Mouse (Mus musculus): ENCODE measurements around the gene Wdr13. TPM values are rescaled to one million over a fixed set of nuclear protein-coding genes. Genes with fewer than 3 reads are reported as not detected.

The Wdr13 gene
- total RNA-seq, 1 experiment = 17.1 TPM

DNA sequence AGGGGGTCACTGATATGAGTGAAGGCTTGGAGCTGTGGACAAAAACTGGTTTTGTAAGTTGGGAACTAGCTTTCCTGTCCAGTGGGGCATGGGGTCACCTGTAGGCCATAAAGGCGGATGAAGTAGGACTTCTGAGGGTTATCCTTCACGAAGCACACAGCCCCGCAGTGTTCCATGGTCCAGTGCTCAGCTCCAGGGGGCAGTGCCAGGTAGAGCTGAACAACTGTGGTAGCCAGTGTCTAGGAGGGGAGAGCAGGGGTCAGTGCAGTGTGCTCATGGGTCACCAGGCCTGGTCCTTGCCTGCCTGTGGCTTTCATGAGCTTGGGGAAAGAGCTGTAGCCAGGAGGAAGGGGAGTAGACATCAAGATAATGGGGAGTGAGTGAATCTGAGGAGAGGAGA is 42.9 kb downstream of the Wdr13 start:
- Histone ChIP-seq H3K9ac (ENCODE audit: insufficient read depth, low read depth, low read length, poor library complexity, severe bottlenecking) (no peak overlapping the region), H3K36me3 (ENCODE audit: control insufficient read depth, insufficient read depth, low read length, poor library complexity, severe bottlenecking) (no peaks in the 10 kb centered on the region), H3K4me1 (ENCODE audit: control insufficient read depth in 2 of 2, insufficient read depth in 2 of 2, low read length in 2 of 2, poor library complexity in 1 of 2) (peaks cover 0 to 2% of the 10 kb centered on the region in 2 experiments; a peak in 1 of 4 replicates), H3K4me3 (ENCODE audit: insufficient read depth in 1 of 2, low read depth in 1 of 2, low read length in 2 of 2, poor library complexity in 1 of 2, severe bottlenecking in 1 of 2) (no peak overlapping the region), H3K27ac (ENCODE audit: insufficient read depth, low read depth, low read length, poor library complexity, severe bottlenecking) (no peak overlapping the region), H3K9me3 (ENCODE audit: control insufficient read depth, insufficient read depth, low read depth, low read length) (no peaks in the 10 kb centered on the region)
- TF ChIP-seq ZC3H11A (IDR thresholded peaks at IDR 0.05; ENCODE audit: borderline replicate concordance, low read depth, low read length) = no peak
- TF ChIP-seq ZNF384 (IDR thresholded peaks at IDR 0.05; ENCODE audit: low read depth, low read length) = no peak
- no peak for TF ChIP-seq HCFC1 (IDR thresholded peaks at IDR 0.05; ENCODE audit: borderline replicate concordance, insufficient read depth, low read length)
- no peak for TF ChIP-seq MAFK (IDR thresholded peaks at IDR 0.05; ENCODE audit: insufficient read depth, low read depth, low read length)
- no peak for TF ChIP-seq CHD2 (IDR thresholded peaks at IDR 0.05; ENCODE audit: low read depth, low read length)
- no peak for DNase-seq (ENCODE audit: low read depth, low spot score)
- in situ Hi-C loops (cut with MboI; ENCODE audit: low sequenced_read_pairs in 2 of 2, unreplicated experiment in 2 of 2) = no loop called here

- in situ Hi-C loops (cut with MboI; ENCODE audit: low sequenced_read_pairs in 2 of 2, unreplicated experiment in 2 of 2) = no loop called here
- Histone ChIP-seq H3K36me3 (ENCODE audit: control insufficient read depth, insufficient read depth, low read length, poor library complexity, severe bottlenecking) (no peaks in the 10 kb centered on the region), H3K9me3 (ENCODE audit: control insufficient read depth, insufficient read depth, low read depth, low read length) (no peaks in the 10 kb centered on the region), H3K4me3 (ENCODE audit: insufficient read depth in 1 of 2, low read depth in 1 of 2, low read length in 2 of 2, poor library complexity in 1 of 2, severe bottlenecking in 1 of 2) (no peak overlapping the region), H3K9ac (ENCODE audit: insufficient read depth, low read depth, low read length, poor library complexity, severe bottlenecking) (no peak overlapping the region), H3K27ac (ENCODE audit: insufficient read depth, low read depth, low read length, poor library complexity, severe bottlenecking) (no peak overlapping the region), H3K4me1 (ENCODE audit: control insufficient read depth in 2 of 2, insufficient read depth in 2 of 2, low read length in 2 of 2, poor library complexity in 1 of 2) (peaks cover 0 to 2% of the 10 kb centered on the region in 2 experiments; a peak in 1 of 4 replicates)
- no peak for DNase-seq (ENCODE audit: low read depth, low spot score)
- TF ChIP-seq HCFC1 (IDR thresholded peaks at IDR 0.05; ENCODE audit: borderline replicate concordance, insufficient read depth, low read length) = no peak
- TF ChIP-seq ZNF384 (IDR thresholded peaks at IDR 0.05; ENCODE audit: low read depth, low read length) = no peak
- TF ChIP-seq MAFK (IDR thresholded peaks at IDR 0.05; ENCODE audit: insufficient read depth, low read depth, low read length) = no peak
- no peak for TF ChIP-seq ZC3H11A (IDR thresholded peaks at IDR 0.05; ENCODE audit: borderline replicate concordance, low read depth, low read length)
- no peak for TF ChIP-seq CHD2 (IDR thresholded peaks at IDR 0.05; ENCODE audit: low read depth, low read length)
Measured at GRCm38 (mm10) chrX:8085611-8086010, 47.1 kb downstream of the Wdr13 start.

DNA sequence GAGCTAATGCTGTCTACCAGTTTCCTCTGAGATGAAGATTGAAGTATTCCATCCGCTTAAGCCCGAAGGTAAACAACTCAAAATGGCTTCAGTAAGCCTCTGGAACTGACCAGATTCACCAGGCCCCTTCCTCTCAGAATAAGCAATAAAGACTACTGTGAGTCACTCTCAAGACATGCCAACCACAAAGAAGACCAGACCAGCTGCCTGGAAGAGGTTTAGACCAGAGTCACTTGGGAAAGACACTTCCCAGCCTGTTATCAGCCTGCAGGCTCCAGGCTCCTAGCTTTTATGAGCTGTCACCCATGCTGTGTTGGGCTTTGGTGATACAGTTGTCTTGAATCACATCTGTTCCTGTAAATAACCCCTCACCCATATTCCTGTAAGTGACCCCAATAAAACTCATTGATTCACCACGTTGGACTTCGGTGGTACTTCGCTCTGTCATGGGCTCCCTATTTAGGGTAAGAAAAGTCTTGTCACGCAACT is 47.9 kb downstream of the Wdr13 start:
- H3K9ac ChIP-seq (ENCODE audit: insufficient read depth, low read depth, low read length, poor library complexity, severe bottlenecking) = no peak overlapping the region
- no peak overlapping the region for H3K4me3 ChIP-seq (ENCODE audit: insufficient read depth in 1 of 2, low read depth in 1 of 2, low read length in 2 of 2, poor library complexity in 1 of 2, severe bottlenecking in 1 of 2)
- in situ Hi-C loops (cut with MboI; ENCODE audit: low sequenced_read_pairs in 2 of 2, unreplicated experiment in 2 of 2) = no loop called here
- H3K27ac ChIP-seq (ENCODE audit: insufficient read depth, low read depth, low read length, poor library complexity, severe bottlenecking) = no peak overlapping the region
- TF ChIP-seq MAFK (IDR thresholded peaks at IDR 0.05; ENCODE audit: insufficient read depth, low read depth, low read length) = no peak
- no peak for TF ChIP-seq ZNF384 (IDR thresholded peaks at IDR 0.05; ENCODE audit: low read depth, low read length)
- TF ChIP-seq ZC3H11A (IDR thresholded peaks at IDR 0.05; ENCODE audit: borderline replicate concordance, low read depth, low read length) = no peak
- no peak for TF ChIP-seq CHD2 (IDR thresholded peaks at IDR 0.05; ENCODE audit: low read depth, low read length)
- no peak for TF ChIP-seq HCFC1 (IDR thresholded peaks at IDR 0.05; ENCODE audit: borderline replicate concordance, insufficient read depth, low read length)
- H3K4me1 ChIP-seq (ENCODE audit: control insufficient read depth in 2 of 2, insufficient read depth in 2 of 2, low read length in 2 of 2, poor library complexity in 1 of 2) = peaks cover 0 to 2% of the 10 kb centered on the region in 2 experiments; a peak in 1 of 4 replicates
- no peaks in the 10 kb centered on the region for H3K9me3 ChIP-seq (ENCODE audit: control insufficient read depth, insufficient read depth, low read depth, low read length)
- no peaks in the 10 kb centered on the region for H3K36me3 ChIP-seq (ENCODE audit: control insufficient read depth, insufficient read depth, low read length, poor library complexity, severe bottlenecking)
- DNase-seq (ENCODE audit: low read depth, low spot score) = no peak

DNA sequence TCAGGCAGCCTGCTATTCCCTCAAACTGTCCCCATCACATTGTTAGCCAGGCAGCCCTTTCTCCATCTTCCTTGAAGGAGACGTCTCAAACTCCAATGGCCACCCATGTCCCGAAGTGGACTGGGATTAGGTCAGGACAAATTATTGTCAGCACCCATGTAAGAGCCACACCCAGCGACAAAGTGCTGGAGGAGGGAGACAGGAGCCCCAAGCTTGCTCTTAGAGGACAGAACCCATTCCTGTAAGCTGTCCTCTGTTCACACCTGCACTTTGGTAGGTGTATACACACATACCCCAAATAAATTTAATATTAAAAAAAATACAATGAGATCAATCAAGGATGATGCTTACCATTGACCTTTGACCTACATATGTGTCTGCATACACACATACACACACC is 57.6 kb downstream of the Wdr13 start:
- Histone ChIP-seq H3K9ac (ENCODE audit: insufficient read depth, low read depth, low read length, poor library complexity, severe bottlenecking) (peak overlapping the region; percentile 75), H3K36me3 (ENCODE audit: control insufficient read depth, insufficient read depth, low read length, poor library complexity, severe bottlenecking) (peaks cover 12% of the 10 kb centered on the region), H3K9me3 (ENCODE audit: control insufficient read depth, insufficient read depth, low read depth, low read length) (no peaks in the 10 kb centered on the region), H3K27ac (ENCODE audit: insufficient read depth, low read depth, low read length, poor library complexity, severe bottlenecking) (0 out of 2 replicates have a peak overlapping the region, but pooled peaks have one; percentile 3), H3K4me1 (ENCODE audit: control insufficient read depth in 2 of 2, insufficient read depth in 2 of 2, low read length in 2 of 2, poor library complexity in 1 of 2) (peaks cover 0 to 5% of the 10 kb centered on the region in 2 experiments; a peak in 1 of 4 replicates), H3K4me3 (ENCODE audit: insufficient read depth in 1 of 2, low read depth in 1 of 2, low read length in 2 of 2, poor library complexity in 1 of 2, severe bottlenecking in 1 of 2) (peak overlapping the region; percentile 67 to 72)
- in situ Hi-C loops (cut with MboI; ENCODE audit: low sequenced_read_pairs in 2 of 2, unreplicated experiment in 2 of 2) = no loop called here
- no peak for TF ChIP-seq HCFC1 (IDR thresholded peaks at IDR 0.05; ENCODE audit: borderline replicate concordance, insufficient read depth, low read length)
- no peak for TF ChIP-seq CHD2 (IDR thresholded peaks at IDR 0.05; ENCODE audit: low read depth, low read length)
- TF ChIP-seq ZC3H11A (IDR thresholded peaks at IDR 0.05; ENCODE audit: borderline replicate concordance, low read depth, low read length) = no peak
- no peak for TF ChIP-seq MAFK (IDR thresholded peaks at IDR 0.05; ENCODE audit: insufficient read depth, low read depth, low read length)
- no peak for DNase-seq (ENCODE audit: low read depth, low spot score)

Data from ES-E14 (cell line).